Mouse (Mus musculus) retina, postnatal 1 day (tissue): ENCODE data around the gene Bicc1.
A peak's percentile ranks its signal among the peaks of the same experiment; 100 is the strongest.

Experiments used
- DNase-seq: peaks from one replicate; pipeline ENCODE4 v3.0.0-alpha.2; 2012

Bicc1 gene

DNA sequence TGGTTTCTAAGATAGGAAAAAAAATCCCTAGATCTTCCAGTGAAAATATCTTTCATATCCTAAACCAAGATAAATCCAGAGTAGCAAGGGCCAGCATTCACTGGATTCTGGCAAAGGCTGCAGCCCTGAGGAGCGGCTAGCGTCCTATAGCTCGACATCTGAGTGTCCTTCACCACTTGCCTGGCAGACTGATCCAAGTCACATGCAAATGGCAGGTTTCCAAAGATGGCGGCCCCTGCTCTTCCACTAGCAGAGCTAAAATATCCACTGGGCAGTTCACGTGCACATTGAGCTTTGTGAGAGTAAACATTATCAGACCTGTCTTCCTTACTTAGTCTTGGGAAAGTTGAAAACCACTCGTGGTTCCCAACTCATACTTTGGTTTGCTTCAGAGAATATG lies 222.1 kb downstream of the Bicc1 start:
- DNase-seq: no peak

- DNase-seq: no peak
Measured at GRCm38 (mm10) chr10:70936008-70936407, 223.5 kb downstream of the Bicc1 start.

DNA sequence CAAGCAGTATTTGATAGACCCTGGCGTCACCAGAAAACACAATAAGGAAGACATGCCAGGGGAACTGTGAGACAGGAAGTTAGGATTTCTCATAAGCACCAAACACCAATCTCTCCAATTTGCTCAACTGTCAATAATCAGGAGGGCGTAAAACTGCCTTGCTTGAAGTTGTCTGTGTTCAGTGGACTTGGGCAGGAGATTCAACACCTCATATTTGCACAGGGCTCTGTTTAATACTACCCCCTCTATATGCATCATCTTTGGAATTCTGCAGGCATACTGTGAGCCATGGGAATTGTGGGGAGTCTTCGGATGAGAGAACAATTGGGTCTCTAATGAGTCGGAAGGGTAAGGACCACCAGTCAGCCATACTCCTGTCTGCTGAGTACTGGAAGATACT lies 233.4 kb downstream of the Bicc1 start:
- DNase-seq: peak; percentile 76

- peak; percentile 56 for DNase-seq
Measured at GRCm38 (mm10) chr10:70924348-70924747, 235.2 kb downstream of the Bicc1 start.

DNA sequence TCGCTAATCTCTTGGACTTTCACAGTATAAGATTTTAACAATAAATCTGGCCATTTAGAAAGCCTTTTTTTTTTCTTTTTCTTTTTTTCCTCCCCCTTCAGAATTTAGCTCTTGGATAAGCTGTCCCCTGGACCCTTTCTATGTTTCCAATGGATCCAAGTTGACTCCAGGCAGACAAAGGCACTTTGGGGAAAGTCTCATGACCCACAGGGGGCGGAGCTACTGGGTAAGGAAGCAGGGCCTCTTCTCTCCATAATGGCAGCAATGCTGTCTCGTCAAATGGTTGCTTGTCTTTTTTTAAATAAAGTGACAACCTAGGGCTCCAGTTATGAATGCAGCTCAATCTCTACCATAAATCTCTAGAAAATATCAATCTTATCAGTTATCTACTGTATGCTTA lies 235.6 kb downstream of the Bicc1 start:
- no peak for DNase-seq

GRCm38 (mm10) chr10:70921481-70921880 lies 238.0 kb downstream of the Bicc1 start:
- no peak for DNase-seq

- no peak for DNase-seq
Measured at GRCm38 (mm10) chr10:70919851-70920250, 239.6 kb downstream of the Bicc1 start.

DNA sequence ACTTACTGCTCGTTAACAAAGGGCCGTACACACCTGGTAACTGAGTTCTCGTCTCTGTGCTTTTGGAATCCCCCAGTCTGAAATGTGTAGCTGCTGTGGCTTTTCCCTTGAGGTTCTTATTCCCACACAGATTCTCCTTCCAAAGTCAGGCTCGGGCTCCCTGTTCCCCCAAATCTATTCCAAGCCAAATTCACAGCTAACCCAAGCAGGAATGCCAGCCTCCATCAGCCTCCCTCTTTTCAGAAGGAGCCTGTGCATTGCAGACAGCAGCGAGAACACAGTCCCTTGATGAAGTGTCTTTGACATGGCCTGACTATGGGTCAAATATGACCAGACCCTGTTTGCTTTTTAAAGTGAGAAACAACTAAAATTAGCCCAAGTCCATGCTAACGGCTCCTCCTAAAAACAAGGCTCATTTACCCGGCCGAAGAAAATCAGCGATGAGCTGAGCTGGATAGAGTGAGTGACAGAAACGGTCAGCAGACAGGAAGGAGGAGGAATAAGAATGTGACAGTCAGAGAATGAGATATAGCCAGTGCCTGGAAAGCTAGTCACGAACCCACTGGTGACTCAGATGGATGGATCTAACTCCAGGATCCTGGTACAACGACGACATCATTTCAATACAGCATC lies 240.4 kb downstream of the Bicc1 start:
- no peak for DNase-seq

DNA sequence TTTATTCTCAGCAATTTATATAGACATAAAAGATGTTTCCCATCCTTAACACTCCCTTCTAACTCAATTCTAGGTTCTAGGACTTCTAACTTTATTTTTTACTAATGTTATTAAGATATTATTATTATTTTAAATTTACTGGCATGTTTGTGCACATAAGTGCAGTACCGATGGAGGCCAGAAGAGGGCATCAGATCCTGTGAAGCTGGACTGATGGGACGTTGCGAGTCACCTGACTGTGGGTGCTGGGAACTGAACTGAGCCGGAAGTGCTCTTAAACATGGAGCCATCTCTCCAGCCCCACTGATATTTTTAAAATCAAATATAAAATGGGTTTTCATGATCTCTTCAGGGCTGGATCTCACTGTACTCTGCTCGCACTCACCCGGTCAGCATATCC lies 242.8 kb downstream of the Bicc1 start:
- no peak for DNase-seq

DNA sequence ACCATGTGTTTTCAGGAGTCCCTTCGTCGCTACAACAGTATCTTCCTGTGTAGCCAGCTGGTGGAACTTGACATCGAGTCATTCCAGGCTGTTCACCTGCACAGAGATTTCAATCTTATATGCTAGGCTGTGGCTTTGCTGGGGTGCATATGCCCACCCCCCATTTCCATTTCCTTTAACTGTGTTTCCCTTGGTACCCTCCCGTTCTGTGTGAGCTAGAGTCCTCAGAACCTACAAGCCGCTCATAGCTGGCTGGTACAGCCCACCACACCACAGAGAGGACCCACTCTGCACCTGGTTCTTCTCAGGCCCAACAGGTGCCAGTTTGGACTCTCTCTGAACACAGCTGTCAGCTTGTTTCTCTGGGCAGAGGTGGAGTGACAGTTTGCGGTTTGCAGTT lies 244.4 kb downstream of the Bicc1 start:
- DNase-seq: no peak

DNA sequence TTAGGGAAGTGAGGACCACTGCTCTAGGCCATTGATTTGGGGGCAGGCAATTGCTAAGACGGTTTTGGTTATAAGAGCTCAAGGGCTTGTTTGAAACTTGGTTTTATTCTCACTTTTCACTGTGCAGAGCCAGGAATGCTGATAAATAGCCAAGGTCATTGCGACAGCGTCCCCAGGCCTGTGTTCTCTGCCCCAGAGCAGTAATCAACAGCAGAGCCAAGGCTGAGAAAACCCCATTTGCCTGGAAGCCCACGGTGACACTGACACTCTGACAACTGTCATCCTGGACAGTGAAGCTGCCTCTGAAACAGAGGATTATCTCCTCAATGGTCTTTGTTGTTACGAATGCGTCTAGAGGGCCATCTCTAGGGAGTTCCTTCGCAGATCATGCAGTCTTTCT lies 255.6 kb downstream of the Bicc1 start:
- no peak for DNase-seq

GRCm38 (mm10) chr10:70902751-70903485 lies 256.6 kb downstream of the Bicc1 start:
- DNase-seq: peak; percentile 58

- no peak for DNase-seq
Measured at GRCm38 (mm10) chr10:70901193-70901875, 258.2 kb downstream of the Bicc1 start.

GRCm38 (mm10) chr10:70895891-70896290 lies 263.6 kb downstream of the Bicc1 start:
- no peak for DNase-seq

DNA sequence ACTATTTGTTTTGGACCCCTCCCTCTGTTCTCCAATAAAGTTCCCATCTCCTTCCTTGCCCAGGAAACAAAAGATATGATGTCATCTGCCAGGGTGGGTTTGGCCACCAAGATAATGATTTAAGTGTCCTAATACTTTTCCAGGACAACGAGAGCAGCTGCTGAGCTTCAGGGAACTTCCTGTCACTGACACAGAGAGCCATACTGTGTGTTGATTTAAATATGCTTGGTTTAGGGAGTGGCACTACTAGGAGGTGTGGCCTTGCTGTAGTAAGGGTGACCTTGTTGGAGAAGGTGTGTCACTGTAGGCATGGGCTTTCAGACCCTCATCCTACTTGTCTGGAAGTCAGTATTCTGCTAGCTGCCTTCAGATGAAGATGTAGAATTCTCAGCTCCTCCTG lies 281.5 kb downstream of the Bicc1 start:
- DNase-seq: no peak

- DNase-seq: no peak
Measured at GRCm38 (mm10) chr10:70877631-70878030, 281.9 kb downstream of the Bicc1 start.

- peak; percentile 14 for DNase-seq
Measured at GRCm38 (mm10) chr10:70876522-70876921, 283.0 kb downstream of the Bicc1 start.

GRCm38 (mm10) chr10:70876119-70876518 lies 283.4 kb downstream of the Bicc1 start:
- DNase-seq: peak; percentile 20

GRCm38 (mm10) chr10:70874994-70875538 lies 284.4 kb downstream of the Bicc1 start:
- peak; percentile 20 for DNase-seq
